Mouse (Mus musculus) adrenal gland, postnatal 25 days (tissue): ENCODE measurements around the gene Gm42715. TPM values are rescaled to one million over a fixed set of nuclear protein-coding genes. Genes with fewer than 3 reads are reported as not detected.
"Not testable (repeated sequence)": the region's sequence is repeated elsewhere in the genome, so short reads cannot be mapped to it uniquely, and the experiment has no call there.

Source experiments
- DNase-seq: peaks from one replicate; pipeline ENCODE4 v3.0.0; 2021; ENCODE audit warnings: mixed read lengths
- total RNA-seq: library from RNA; stranded (reverse); gene quantifications from 2 replicates; pipeline ENCODE4 v1.2.3, GENCODE M21; 2021

The Gm42715 gene
- total RNA-seq, 1 experiment from 2014 or later: 21.7 TPM

- no peak for DNase-seq
Measured at GRCm38 (mm10) chr7:127497382-127497781, 22.0 kb upstream of the Gm42715 start.

- DNase-seq: no peak
Measured at GRCm38 (mm10) chr7:127498407-127498806, 21.0 kb upstream of the Gm42715 start.

- DNase-seq: no peak
Measured at GRCm38 (mm10) chr7:127508291-127508690, 11.1 kb upstream of the Gm42715 start.

- DNase-seq: not testable (repeated sequence)
Measured at GRCm38 (mm10) chr7:127509830-127510229, 9.6 kb upstream of the Gm42715 start.

- DNase-seq: no peak
Measured at GRCm38 (mm10) chr7:127511241-127511640, 8.1 kb upstream of the Gm42715 start.

- DNase-seq: peak; percentile 93
Measured at GRCm38 (mm10) chr7:127511808-127512230, 7.6 kb upstream of the Gm42715 start, which contains the start of gene Srcap. Srcap (plus strand) TSS chr7:127511983.

GRCm38 (mm10) chr7:127512231-127513015 is 7.0 kb upstream of the Gm42715 start:
- peak; percentile 92 for DNase-seq

- no peak for DNase-seq
Measured at GRCm38 (mm10) chr7:127513016-127513390, 6.4 kb upstream of the Gm42715 start.

GRCm38 (mm10) chr7:127513781-127514180 is 5.6 kb upstream of the Gm42715 start:
- DNase-seq: no peak

GRCm38 (mm10) chr7:127515846-127516245 is 3.5 kb upstream of the Gm42715 start:
- no peak for DNase-seq

- no peak for DNase-seq
Measured at GRCm38 (mm10) chr7:127516344-127516743, 3.0 kb upstream of the Gm42715 start.

GRCm38 (mm10) chr7:127541671-127542070 is 22.3 kb downstream of the Gm42715 start:
- no peak for DNase-seq

GRCm38 (mm10) chr7:127549116-127549835 is 29.9 kb downstream of the Gm42715 start:
- DNase-seq: peak; percentile 48

GRCm38 (mm10) chr7:127551558-127551957 is 32.2 kb downstream of the Gm42715 start:
- DNase-seq: no peak

GRCm38 (mm10) chr7:127560580-127560979 is 41.2 kb downstream of the Gm42715 start:
- no peak for DNase-seq

GRCm38 (mm10) chr7:127561340-127561858 is 42.0 kb downstream of the Gm42715 start, which contains the start of gene Tmem265:
Tmem265 (plus strand) TSS chr7:127561390.
- no peak for DNase-seq

- peak; percentile 38 for DNase-seq
Measured at GRCm38 (mm10) chr7:127564381-127565150, 45.2 kb downstream of the Gm42715 start.

GRCm38 (mm10) chr7:127572895-127573471 is 53.6 kb downstream of the Gm42715 start, which contains the start of gene Phkg2:
Phkg2 (plus strand) TSS chr7:127573340.
- DNase-seq: peak; percentile 84

- no peak for DNase-seq
Measured at GRCm38 (mm10) chr7:127573503-127574008, 54.2 kb downstream of the Gm42715 start.

GRCm38 (mm10) chr7:127574115-127574514 is 54.7 kb downstream of the Gm42715 start:
- no peak for DNase-seq

- DNase-seq: no peak
Measured at GRCm38 (mm10) chr7:127583260-127583659, 63.9 kb downstream of the Gm42715 start.

GRCm38 (mm10) chr7:127585031-127585430 is 65.6 kb downstream of the Gm42715 start:
- no peak for DNase-seq
